Mouse (Mus musculus) left cerebral cortex, adult 11 months (tissue): ENCODE results near the gene Fgfr2.

Experiments
- DNase-seq: peaks from one replicate; pipeline ENCODE4 v3.0.0; 2022; ENCODE audit warnings: low spot score

The Fgfr2 gene

DNA sequence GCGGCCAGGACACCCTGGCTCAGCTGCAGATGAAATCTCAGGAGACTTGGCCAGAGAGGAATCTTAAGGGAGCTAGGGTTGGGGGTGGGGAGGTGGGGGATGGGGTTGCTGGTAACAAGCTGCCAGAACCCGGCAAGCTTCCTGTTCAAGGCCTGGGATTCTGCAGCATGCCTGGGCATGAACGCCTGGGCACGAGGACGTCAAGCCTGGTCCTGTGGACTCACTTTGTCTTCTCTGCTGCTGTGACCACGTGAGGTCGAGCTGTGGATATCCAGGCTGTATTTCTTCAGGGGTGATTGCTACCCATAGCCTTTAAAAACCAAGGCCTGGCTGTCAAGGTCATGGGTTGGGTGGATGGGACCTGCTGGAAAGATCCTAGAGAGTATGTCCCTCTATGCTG lies 117.4 kb downstream of the Fgfr2 start:
- no peak for DNase-seq

DNA sequence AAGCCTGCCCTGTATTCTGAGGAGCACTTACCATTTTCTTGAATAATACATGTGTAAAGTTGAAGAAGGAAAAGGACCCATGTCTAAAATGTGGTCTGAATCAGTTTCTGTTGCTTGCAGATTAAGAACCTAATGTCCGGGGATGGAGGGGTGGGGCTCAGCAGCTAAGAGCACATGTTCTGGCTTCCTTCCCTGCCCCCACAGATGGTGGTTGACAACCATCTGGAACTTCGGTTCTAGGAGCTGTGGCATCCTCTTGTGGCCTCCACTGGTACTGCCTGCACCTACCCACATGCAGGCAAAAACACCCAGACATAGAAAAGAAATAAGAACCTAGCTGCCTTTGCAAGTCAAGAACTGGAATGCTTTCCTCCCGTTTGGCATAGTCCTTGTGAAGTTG lies 119.7 kb downstream of the Fgfr2 start:
- peak; percentile 77 for DNase-seq

DNA sequence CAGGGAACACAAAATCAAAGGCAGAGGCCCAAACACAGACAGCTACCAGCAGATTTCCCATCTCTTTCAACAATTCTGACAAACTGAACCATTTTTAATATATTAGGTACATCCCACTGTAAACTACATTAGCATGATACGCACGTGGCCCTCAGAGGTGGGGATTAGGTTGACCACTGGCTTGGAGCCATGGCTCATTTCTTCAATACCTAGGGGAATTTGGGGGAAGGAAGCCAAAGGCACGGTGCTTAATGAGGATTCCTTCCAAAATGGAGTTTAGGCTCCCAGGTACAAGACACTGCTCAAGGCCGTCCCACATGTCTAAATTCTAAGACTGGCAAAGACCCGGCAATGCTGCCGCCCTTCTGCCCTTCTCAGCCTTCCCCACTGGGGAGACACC lies 120.9 kb downstream of the Fgfr2 start:
- DNase-seq = no peak

DNA sequence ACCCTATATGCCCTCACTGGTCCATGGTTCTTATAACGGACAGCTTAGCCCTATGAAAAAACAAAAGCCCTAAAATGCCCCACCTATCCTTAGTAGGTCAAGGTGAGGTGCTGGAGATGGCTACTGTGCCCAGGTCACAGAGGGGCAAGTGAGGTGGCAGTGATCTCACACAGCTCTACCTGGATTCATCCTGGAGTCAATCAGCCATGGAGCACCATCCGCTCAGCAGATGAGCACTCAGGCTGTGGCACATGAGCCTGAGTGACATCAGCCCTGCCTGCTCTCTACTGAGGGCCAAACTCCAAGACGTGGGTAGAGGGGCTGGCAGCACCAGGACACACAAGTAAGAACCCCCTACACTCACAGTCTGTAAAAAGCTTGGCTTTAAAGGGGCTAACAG lies 121.8 kb downstream of the Fgfr2 start:
- no peak for DNase-seq

DNA sequence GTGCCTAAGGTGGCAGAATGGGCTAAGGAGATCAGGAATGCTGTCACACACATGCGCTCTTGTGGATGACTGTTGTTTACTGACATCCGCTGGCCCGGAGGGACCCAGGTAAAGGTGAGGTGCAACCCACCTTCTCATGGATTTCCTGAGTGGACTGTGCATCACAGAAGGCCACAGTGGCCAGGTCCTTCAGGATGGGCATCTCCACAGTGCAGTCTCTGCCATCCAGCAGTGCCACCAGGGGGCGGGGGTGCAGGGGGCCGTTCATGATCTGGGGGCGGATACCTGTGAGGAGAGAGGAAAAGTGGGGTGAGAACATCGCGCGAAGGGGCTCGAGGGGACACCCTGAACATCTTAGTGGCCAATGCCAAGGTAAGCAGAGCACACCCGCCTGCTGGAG lies 124.1 kb downstream of the Fgfr2 start:
- DNase-seq = no peak

DNA sequence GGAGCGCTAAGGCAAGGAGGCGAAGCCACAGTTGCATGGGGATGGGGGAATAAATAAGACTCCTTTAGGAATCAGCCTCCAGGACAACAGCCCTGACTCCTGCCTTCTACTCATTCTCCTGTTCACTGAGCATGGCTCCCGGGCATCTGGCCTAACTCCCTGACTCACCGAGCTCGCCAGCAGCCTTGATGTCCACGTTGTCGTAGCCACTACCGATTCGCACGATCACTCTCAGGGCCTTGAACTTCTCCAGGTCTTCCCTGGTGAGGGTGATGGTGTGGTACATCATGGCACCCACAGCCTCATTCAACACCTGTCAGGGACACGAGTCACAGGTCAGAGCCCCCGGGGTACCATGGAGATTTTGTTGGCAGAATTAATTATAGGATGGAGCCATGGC lies 124.5 kb downstream of the Fgfr2 start:
- no peak for DNase-seq

DNA sequence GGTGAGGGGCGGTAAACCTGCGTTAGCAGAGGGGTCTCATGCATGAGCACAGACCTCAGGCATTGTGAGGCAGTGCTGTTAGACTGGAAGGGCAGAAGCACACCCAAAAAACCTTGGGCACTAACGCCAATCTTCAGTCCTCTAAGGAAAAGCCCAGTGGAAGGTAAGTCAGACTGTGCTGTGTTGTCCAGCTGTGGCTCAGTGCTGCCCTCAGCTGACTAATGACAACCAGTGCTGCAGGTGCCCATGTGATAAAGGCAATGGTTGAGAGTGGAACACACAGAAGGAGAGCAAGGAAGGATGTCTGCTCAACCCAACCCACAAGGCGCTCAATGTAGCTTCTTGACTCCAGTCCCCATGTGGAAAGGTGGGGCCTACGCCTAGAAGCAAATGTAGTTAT lies 126.8 kb downstream of the Fgfr2 start:
- no peak for DNase-seq

DNA sequence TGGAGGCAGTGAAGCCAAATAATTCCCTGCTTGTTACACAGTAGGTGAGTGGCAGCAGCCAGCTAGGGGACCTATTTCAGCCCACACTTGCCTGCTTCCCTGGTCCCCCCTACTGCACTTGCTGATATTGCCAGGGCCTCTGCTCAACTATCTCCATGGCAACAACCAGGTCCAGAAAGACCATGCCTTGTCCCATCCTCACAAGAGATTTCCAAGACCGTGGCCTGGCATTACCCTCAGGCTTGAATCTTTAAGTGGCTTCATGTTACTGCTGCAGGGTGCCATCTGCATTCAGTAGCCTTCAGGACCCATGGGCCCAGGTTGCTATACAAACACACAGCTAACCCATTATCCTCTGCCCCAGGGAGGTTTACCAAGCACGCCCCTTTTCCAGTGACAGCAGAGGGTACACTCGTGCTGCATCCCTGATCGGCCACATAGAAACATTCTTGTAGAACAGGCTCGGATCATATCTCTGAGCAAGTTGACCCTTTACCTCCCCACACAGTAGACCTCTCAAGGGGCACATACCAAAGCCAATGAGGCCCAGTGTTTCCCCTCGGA lies 128.4 kb downstream of the Fgfr2 start:
- DNase-seq = no peak

DNA sequence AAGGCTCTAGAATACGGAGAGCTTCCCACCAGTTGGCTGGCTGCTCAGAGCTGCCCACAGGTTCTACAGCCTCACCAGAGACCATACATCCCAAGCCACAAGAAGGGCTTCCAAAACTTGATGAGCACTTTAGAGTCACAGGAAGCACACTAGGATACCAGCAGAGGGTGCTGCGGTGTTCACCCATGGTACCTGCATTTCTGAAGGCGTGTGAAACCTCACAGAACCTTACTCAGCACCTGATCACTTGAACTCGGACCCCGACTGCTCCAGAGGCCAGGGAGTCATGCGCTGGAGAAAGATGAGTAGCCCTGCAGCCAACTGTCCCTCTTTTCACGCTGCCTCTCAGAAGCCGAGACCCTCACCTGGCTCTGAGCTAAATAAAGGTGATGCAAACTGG lies 129.0 kb downstream of the Fgfr2 start:
- DNase-seq = no peak

DNA sequence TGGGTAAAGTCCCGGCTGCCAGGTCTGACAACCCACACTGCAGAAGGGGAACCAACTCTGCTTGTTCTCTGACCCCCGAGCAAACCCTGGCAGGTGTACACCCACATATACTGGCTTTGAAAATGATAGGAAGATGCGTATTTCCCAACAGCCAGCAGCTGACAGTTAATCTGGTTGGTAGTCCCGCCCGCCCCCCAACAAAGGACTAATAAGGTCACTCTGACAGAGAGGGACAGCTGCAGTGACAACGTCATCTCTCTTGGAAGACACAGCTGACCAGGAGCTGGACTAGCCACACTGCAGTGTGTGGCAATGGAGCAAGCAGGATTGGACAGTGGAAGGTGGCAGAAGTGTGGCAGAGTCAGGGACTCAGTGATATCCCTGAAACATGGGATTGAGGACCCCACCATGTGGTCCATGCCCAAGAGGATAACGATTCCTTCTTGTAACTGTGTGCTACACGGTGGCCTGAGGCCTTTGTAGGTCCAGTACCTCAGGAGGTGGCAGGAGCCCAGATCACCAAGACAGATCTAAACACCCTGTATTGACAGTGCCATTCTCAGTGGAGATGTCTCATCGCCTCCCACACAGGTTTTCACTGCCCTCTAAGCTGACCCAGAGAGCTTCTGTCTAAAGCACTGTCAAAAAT lies 130.1 kb downstream of the Fgfr2 start:
- DNase-seq = no peak

DNA sequence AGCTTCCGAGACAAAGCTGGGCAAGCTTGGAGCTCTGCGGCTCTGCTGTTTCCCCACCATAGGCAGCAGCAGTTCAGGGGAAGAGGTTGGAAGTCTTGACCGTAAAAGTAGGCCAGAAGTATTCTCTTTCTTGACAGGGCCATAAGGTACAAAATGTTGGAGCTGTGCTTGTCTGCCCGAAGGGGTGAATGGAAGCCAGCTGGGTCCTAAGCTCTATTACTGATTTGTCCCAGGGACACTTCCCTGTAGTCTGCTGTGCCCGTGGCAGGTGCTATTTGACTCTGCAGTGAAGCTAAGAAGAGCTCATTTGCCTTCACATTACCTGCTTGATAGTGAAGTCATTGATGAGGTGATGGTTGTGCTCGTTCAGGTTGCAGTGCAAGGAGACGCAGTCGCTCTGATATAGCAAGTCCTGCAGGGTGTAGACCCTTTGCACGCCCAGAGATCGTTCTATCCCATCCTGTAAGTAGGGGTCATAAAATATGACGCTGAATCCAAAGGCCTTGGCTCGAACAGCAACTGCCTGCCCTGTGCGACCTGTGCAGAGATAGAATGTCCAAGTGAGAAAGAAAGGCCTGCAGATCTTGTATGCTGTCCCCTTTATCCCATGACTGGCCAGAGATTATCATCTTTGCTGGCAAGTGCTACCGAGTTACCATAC lies 131.8 kb downstream of the Fgfr2 start:
- DNase-seq = no peak

DNA sequence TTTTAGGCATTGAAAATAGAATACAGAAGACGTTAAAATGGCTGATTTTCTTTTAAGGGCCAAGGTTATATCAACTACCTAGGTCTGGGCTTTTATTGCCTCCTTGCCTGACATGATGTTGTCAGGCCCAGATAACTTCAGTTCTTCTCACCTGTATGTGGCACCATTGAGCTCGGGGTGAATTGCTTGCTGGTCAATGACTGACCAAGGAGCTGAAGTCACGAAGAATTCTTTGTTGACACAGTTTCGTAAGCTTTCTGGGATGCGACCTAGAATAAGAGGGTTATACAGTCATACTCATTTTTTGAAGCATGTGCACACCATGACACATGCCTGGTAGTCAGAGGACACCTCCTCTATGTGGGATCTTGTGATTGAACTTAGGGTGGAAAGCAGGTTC lies 133.3 kb downstream of the Fgfr2 start:
- no peak for DNase-seq

DNA sequence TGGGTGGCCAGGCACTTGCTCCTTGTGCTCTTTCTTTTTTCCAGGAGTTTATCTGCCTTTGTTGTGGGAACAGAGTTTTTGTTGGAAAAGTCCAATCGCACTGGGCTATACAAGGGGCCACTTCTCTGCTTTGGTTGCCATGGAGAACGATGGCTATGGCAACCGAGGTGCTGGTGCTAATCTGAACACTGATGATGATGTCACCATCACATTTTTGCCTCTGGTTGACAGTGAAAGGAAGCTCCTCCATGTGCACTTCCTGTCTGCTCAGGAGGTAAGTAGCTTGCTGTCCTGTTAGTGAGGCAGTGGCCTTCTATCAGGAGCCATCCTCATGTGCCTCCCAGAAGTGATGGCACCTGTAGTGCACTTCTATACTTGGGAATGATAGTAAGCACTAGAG lies 140.5 kb downstream of the Fgfr2 start:
- no peak for DNase-seq

DNA sequence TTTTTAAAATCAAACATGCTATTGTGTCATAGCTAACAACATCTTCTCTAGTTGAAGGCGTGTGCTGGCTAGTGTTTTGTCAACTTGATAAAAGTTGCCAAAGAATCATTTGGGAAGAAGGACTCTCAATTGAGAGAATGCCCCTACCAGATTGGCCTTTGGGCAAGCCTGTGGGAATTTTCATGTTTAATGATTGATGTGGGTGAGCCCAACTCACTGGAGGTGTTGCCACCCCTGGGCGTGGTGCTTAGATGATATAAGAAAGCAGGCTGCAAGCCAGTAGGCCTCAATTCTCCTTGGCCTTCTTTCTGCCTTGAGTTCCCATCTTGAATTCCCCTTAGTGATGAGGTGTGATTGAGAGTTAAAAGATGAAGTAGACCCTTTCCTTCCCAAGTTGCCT lies 145.2 kb downstream of the Fgfr2 start:
- DNase-seq = no peak

DNA sequence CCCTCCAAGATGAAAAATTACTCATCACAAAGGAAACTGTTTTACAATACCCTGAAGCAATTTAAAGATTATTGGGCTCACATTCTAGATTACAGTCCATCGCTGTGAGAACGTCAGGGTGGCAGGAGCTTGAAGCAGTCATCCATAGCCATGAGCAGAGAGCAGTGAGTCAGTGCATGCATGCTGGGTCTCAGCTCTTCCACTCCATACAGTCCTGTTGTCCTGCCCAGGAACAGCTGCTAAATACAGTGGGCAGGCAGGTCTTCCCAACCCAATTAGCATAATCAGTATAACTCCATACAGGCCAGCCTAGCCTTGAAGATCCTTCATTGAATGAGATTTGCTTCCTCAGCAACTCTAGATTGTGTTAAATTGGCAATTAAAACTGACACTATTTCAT lies 147.1 kb downstream of the Fgfr2 start:
- no peak for DNase-seq

DNA sequence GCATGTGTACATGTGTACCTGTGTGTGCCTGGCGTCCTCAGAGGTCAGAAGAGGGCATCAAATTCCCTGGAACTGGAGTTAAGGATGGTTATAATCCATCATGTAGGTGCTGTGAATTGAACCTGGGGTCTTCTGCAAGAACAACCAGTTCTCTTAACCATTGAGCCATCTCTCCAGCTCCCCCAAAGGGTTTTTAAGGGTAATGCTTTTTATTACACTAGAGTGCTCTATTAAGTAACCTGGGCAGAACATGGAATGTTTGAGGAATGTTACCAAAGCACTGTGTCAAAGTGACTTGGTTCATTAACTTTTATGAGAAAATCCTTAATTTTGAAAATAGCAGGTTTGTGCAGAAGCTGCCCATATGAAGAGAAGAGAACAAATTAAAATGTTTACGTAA lies 151.1 kb downstream of the Fgfr2 start:
- DNase-seq = no peak

DNA sequence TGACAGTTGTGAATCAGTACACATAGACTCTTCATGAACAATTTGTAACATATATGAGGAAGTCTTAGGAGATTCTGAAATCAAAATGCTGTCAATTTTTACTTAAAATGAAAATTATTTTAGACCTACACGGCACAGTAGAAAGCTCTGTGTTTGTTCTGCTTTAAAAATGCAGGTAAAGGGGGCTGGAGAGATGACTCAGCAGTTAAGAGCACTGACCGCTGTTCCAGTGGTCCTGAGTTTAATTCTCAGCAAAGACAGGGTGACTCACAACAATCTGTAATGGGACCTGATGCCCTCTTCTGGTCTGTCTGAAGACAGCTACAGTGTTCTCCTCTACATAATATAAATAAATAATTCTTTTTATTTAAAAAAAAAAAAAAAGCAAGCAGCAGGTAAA lies 157.4 kb downstream of the Fgfr2 start:
- DNase-seq = no peak

DNA sequence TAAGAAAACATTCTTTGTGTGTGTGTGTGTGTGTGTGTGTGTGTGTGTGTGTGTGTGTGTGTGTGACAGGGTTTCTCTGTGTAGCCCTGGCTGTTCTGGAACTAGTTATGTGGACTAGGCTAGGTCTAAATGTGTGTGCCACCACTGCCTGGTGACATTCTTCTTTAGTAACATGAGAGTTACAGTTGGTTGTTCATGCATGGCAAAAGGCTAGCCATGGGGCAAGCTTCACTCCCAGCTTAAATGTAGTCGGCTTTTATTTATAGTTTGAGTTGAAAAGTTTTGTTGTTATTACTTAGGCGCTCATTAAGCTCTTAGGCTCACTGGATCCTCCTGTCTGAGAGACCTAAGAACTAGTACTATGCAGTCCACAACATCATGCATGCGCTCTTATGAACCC lies 158.8 kb downstream of the Fgfr2 start:
- DNase-seq = no peak

DNA sequence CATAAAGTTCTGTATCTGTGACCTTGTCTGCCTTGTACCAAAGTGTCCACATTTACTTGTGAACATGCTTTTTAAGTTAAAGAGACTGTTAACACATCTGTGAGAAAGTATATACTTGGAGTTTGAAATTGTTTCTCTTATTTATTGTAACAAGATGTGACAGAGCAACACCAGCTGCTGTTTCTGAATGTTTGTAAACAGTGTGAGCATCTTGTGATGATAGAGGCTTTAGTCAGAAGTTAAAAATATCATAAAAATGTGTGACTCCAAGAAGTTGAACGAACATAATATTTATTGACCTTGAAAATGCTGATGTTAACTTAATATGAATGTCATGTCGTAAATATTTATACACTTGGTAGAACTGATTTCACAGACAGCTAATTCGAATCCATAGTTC lies 172.5 kb downstream of the Fgfr2 start:
- DNase-seq = no peak

DNA sequence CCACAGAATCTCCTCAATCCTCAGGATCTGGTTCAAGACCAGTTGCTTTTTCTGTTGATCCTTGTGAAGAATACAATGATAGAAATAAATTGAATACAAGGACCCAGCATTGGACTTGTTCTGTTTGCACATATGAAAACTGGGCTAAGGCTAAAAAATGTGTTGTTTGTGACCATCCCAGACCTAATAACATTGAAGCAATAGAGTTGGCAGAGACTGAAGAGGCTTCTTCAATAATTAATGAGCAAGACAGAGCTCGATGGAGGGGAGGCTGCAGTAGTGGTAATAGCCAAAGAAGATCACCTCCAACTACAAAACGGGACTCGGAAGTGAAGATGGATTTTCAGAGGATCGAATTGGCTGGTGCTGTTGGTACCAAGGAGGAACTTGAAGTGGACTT lies 173.2 kb downstream of the Fgfr2 start:
- no peak for DNase-seq

DNA sequence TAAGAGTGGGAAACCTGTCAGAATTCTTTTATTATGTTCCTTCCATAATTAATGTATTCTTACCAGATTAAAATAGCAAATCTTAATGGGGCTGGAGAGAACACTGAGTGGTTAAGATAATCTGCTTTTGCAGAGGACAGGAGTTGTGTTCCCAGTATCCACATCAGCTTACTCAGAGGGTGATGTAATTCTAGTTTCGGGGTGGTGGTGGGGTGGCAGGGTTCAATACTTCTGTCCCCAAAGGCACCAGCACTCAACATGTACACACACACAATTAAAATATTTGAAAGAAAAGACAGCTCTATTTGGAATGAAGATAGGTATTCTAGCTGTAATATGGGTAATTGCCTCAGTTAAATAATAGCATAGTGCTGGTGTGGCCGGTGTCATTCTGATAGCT lies 182.6 kb downstream of the Fgfr2 start:
- DNase-seq = no peak

DNA sequence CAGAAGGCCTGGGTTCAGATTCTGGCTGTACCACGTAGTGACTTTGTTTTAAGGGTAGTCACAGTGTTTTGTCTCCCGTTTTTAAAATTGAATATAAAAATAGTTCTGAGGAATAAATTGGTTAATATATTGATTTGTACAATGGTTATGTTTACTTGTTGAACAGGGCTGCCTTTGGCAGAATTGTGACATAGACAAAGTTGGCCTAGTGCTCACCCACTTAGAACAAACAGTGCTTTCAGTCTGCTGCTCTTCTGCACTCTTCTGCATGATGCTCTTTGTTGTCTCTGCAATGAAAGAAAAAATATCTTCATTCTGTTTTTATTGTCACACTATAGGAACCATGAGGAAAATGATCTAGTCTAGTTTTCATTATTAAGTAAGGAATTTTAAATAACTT lies 184.0 kb downstream of the Fgfr2 start:
- no peak for DNase-seq

DNA sequence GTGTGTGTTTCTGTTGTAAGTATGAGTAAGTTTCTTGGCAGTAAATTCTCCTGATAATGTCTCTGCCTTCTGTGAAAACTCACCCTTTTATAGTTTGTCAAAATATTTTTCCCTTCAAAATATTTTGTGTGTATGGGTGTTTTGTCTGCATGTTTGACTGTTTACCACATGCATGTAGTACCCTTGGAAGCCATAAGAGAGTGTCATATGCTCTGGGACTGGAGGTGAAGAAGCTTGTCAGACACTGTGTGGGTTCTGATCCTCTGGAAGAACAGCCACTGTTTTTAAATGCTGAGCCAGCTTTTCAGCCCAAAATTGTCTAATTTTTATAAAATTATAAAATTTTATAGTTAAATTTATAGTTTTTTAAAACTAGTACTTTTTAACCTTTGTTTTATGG lies 188.4 kb downstream of the Fgfr2 start:
- DNase-seq = no peak

DNA sequence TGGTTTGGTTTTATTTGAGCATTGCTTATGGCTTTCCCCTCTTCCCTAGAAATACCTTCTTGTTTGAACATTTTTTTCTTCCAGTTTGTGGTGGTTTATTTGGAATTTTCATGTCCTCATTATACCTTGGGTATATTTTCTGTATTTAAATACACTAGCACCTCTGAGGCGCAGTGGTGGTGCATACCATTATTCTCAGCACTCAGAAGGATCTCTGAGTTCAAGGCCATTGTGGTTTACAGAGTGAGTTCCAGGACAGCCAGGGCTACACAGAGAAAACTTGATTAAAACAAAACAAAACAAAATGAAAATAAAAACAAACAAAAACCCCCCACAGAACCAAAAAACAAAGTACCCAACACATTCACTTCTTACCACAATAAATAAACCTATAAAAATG lies 189.8 kb downstream of the Fgfr2 start:
- DNase-seq = no peak
